Mouse (Mus musculus) neural tube, embryonic 13.5 days (tissue): ENCODE measurements around the gene Atp6v1f. TPM values are rescaled to one million over a fixed set of nuclear protein-coding genes. Genes with fewer than 3 reads are reported as not detected.

ENCODE experiments used
- ATAC-seq: fragments of 200-750 bp; cut with Nextera tagmentation; 2 replicates; pipeline ENCODE4 v1.8.0; 2017; ENCODE audit warnings: low read depth, mild to moderate bottlenecking, moderate TSS enrichment, moderate library complexity
- H3K27ac ChIP-seq: fragments of 300-500 bp; sonication (generic); replicated peaks from 2 replicates; pipeline ENCODE4 v1.5.1; 2015; ENCODE audit warnings: moderate library complexity, mild to moderate bottlenecking, inconsistent platforms
- H3K27me3 ChIP-seq: fragments of 300-500 bp; sonication (generic); 2 replicates; pipeline ENCODE4 v1.6.1; 2015; ENCODE audit warnings: mild to moderate bottlenecking, inconsistent platforms
- H3K36me3 ChIP-seq: fragments of 300-500 bp; sonication (generic); 2 replicates; pipeline ENCODE4 v1.6.1; 2015; ENCODE audit warnings: mild to moderate bottlenecking, inconsistent platforms
- H3K4me1 ChIP-seq: fragments of 300-500 bp; sonication (generic); replicated peaks from 2 replicates; pipeline ENCODE4 v1.6.1; 2015; ENCODE audit warnings: inconsistent platforms
- H3K4me2 ChIP-seq: fragments of 300-500 bp; sonication (generic); 2 replicates; pipeline ENCODE4 v1.6.1; 2015; ENCODE audit warnings: inconsistent platforms, mild to moderate bottlenecking, moderate library complexity
- H3K4me3 ChIP-seq: fragments of 300-500 bp; sonication (generic); 2 replicates; pipeline ENCODE4 v1.5.1; 2015; ENCODE audit warnings: mild to moderate bottlenecking, inconsistent platforms
- H3K9ac ChIP-seq: fragments of 300-500 bp; sonication (generic); 2 replicates; pipeline ENCODE4 v1.6.1; 2015; ENCODE audit warnings: moderate library complexity, mild to moderate bottlenecking, inconsistent platforms
- H3K9me3 ChIP-seq: fragments of 300-500 bp; sonication (generic); 2 replicates; pipeline ENCODE4 v1.6.1; 2016; ENCODE audit warnings: inconsistent platforms
- WGBS: fragments of 180-500 bp; shearing (Covaris S2); methylation state at CpG from one replicate; pipeline ENCODE4 v1.1.7; 2015; 5-methylcytosine and 5-hydroxymethylcytosine counted together
- polyA plus RNA-seq: library from polyadenylated mRNA; unstranded; fragments of >200 nt; fragmentation: Nextera tagmentation; extraction: Ambion mirVana; gene quantifications from 2 replicates; pipeline ENCODE4 v1.2.1, GENCODE M21; 2015

Atp6v1f gene
- polyA plus RNA-seq, 1 experiment from 2014 or later = 332 TPM

DNA sequence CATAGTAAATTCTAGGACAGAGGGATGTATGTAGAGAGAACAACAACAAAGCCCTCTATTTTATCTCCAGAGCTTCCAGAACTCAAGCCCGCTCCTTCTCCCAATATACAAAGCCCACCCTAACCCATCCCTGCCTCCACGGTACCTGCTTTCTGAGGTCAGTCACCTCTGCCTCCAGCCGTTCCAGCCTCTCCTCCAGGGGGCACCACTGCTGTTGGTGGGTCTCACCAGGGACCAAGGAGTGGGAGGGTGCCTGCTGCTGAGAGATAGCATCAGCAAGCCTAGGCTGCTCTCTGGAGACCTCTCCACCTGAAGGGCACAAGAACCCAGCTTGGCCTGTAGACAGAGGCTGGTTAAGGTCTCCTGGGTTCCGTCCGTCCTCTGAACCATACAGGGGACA, 38.0 kb downstream of the Atp6v1f start:
- WGBS = 89% methylated on average over 5 of the region's 5 CpGs

DNA sequence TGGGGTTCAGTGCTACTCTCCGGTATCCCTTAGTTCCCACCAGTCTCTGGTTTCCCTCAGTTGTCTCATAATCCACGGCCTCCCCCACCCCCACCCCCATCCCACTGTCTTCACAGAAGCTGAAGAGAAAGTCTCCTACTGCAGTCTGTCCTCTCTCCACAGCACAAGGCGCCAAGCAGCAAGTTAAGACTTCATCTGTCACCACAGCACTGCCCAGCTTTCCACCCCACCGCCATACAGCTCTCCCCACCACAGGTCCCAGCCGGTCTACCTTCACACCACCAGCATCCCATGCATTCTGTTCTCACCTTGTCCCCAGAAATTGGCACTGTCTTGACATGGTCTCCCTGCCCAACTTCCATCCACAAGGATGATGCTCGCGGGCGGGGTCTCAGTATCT, 39.3 kb downstream of the Atp6v1f start:
- no peak overlapping the region for H3K27ac ChIP-seq
- H3K36me3 ChIP-seq = no peaks in the 10 kb centered on the region
- peak overlapping the region; percentile 67 for H3K9ac ChIP-seq
- H3K4me3 ChIP-seq = peak overlapping the region; percentile 52
- peak; percentile 8; the same call in 1 of the 2 replicates for ATAC-seq
- peak overlapping the region; percentile 64 for H3K4me2 ChIP-seq
- peaks cover 53% of the 10 kb centered on the region for H3K27me3 ChIP-seq
- H3K9me3 ChIP-seq = no peaks in the 10 kb centered on the region
- WGBS = 24% methylated on average over 8 of the region's 8 CpGs
- peaks cover 22% of the 10 kb centered on the region for H3K4me1 ChIP-seq

More for the DNA sequence above, 38.0 kb downstream of the Atp6v1f start:
- no peak for ATAC-seq
- Histone ChIP-seq H3K4me3 (no peak overlapping the region), H3K9ac (no peak overlapping the region), H3K36me3 (no peaks in the 10 kb centered on the region), H3K27me3 (peaks cover 53% of the 10 kb centered on the region), H3K4me1 (peaks cover 22% of the 10 kb centered on the region), H3K9me3 (no peaks in the 10 kb centered on the region), H3K4me2 (no peak overlapping the region), H3K27ac (no peak overlapping the region)

DNA sequence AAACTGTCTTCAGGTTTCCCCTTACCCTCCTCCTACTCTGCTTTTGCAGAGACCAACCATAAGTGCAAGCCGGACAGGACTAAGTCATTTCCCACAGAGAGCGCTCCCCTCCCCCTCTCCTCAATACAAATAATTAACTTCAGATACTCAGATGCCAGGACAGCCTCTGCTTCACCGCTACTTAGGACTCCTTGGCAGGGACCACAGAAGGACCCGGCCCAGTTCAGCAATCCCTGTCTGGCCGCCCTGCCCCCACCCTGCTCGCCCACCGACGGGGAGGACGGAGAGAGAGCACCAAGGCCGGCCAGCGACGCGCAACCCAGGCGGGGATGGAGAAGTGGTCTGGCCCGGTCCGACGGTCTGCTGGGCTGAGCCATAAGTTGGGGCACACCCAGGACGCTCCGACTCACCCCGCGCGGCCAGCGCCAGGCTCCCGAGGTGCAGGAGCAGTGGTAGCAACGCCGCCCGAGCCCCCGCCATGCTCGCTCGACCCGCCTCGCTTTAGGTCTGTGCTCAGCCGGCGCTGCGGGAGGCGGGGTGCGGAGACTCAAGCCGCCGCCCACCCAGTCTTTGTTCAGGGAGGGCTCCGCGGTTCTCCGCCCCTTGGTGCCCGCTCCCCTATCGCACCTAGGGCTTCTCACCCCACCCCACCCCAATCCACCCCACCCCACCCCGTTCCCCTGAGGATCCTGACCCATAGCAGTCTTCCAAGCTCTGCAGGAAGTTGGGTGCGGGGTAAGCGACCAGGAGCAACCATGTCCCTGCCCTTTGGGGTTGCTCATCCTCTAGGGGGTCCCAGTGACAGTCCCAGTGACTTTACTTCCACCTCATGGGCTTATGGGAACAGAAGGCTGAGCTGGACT, 40.2 kb downstream of the Atp6v1f start, which contains the start of gene Kcp:
Gene Kcp, minus strand, starts transcription at position 506 of the 863 bp plus-strand sequence.
- H3K9me3 ChIP-seq = no peaks in the 10 kb centered on the region
- H3K27me3 ChIP-seq = peaks cover 57% of the 10 kb centered on the region
- H3K36me3 ChIP-seq = no peaks in the 10 kb centered on the region
- peak; percentile 68 for ATAC-seq
- peaks cover 22% of the 10 kb centered on the region for H3K4me1 ChIP-seq
- H3K27ac ChIP-seq = no peak within 1 kb of the TSS
- H3K4me2 ChIP-seq = peak within 1 kb of the TSS; percentile 64
- 2% methylated on average over 36 of the region's 47 CpGs for WGBS
- H3K9ac ChIP-seq = peak within 1 kb of the TSS; percentile 67
- peak within 1 kb of the TSS; percentile 52 for H3K4me3 ChIP-seq

DNA sequence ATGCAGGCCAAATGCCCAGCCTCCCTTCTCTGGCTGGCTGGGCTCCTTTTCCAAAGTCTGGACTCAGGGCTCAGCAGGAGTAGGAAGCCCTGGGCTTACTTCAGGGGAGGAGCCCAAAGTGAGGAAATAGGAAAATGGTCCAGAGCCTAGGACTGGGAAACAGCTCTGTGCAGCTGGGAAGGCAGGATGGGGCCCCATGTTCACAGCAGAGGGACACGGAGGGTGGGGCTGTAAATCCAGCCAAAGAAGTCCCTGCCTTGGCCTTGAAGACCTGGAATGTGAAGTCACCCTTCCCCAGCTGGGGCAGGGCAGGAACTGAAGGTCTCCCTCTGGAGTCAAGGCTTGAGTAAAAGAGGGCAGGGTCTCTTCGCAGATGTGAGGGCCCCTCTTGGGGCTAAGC, 41.6 kb downstream of the Atp6v1f start:
- no peak overlapping the region for H3K9ac ChIP-seq
- peaks cover 56% of the 10 kb centered on the region for H3K27me3 ChIP-seq
- no peak overlapping the region for H3K4me2 ChIP-seq
- H3K9me3 ChIP-seq = no peaks in the 10 kb centered on the region
- no peak overlapping the region for H3K4me3 ChIP-seq
- no peak overlapping the region for H3K27ac ChIP-seq
- no peak for ATAC-seq
- no peaks in the 10 kb centered on the region for H3K36me3 ChIP-seq
- 26% methylated on average over 2 of the region's 2 CpGs for WGBS
- H3K4me1 ChIP-seq = peaks cover 31% of the 10 kb centered on the region

DNA sequence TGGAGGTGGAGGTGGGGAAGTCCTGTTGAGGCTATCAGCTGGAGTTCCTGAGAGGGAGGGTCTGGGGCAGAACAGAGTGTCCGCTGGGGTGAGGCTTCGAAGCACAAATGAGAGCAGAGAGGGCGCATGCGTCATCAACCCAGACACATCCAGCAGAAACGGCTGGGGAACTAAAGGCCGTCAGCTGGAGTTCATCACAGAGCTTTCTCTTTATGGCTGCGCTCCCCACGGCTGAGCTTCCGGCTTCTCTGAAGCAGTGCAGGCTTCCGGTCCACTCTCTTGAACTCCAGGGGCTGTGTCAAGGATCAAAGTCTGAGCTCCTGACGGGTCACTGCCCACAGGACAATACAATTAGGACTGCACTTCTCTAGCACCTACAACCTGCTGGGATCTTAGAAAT, 45.8 kb downstream of the Atp6v1f start:
- H3K9ac ChIP-seq = peak overlapping the region; percentile 41
- peak; percentile 70 for ATAC-seq
- whole genome bisulfite sequencing = 0% methylated on average over 11 of the region's 11 CpGs

DNA sequence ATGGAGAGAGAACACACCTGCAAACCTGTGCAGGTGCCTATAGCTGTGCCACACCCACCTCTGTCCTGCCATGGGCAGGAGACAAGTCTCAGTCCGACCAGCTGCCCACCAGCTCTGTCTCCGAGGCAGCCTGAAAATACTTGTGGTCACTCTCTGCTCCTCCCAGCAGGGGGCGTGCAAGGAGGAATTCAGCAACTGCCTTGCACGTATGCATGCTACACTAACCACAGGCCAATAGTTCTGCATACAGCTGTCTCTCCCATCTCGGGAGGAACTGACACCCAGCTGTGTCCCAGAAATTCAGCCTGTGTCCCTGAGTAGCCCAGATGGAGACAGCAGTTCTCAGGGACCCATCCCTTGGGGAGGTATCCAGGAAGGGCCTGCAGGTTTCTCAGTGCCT, 49.6 kb downstream of the Atp6v1f start:
- Histone ChIP-seq H3K4me3 (no peak overlapping the region), H3K27ac (no peak overlapping the region), H3K27me3 (peaks cover 7% of the 10 kb centered on the region; the same call in 1 of the 2 replicates), H3K36me3 (no peaks in the 10 kb centered on the region), H3K4me2 (no peak overlapping the region), H3K9me3 (no peaks in the 10 kb centered on the region), H3K9ac (no peak overlapping the region), H3K4me1 (peaks cover 9% of the 10 kb centered on the region)
- 12% methylated on average over 5 of the region's 5 CpGs for WGBS
- no peak for ATAC-seq

More for the DNA sequence above, 45.8 kb downstream of the Atp6v1f start:
- peak overlapping the region; percentile 53 for H3K4me2 ChIP-seq
- H3K4me3 ChIP-seq = peak overlapping the region; percentile 20
- 0 out of 2 replicates have a peak overlapping the region, but pooled peaks have one; percentile 5 for H3K27ac ChIP-seq
- peaks cover 26% of the 10 kb centered on the region for H3K27me3 ChIP-seq
- H3K4me1 ChIP-seq = peaks cover 9% of the 10 kb centered on the region
- H3K9me3 ChIP-seq = no peaks in the 10 kb centered on the region
- no peaks in the 10 kb centered on the region for H3K36me3 ChIP-seq

Other genes with a start within 250 kb of the Atp6v1f start
- 34.6 and 36.6 TPM in 2 replicates for gene Hilpda, start 195.2 kb upstream of the Atp6v1f start, polyA plus RNA-seq
- gene Fam71f2, start 188.1 kb upstream of the Atp6v1f start, polyA plus RNA-seq = 0.43 and 0.63 TPM in 2 replicates
- gene Fam71f1, start 148.6 kb upstream of the Atp6v1f start, polyA plus RNA-seq = not detected in 2 replicates
- gene Calu, start 119.6 kb upstream of the Atp6v1f start, polyA plus RNA-seq = 180 and 200 TPM in 2 replicates
- gene Opn1sw, start 79.2 kb upstream of the Atp6v1f start, polyA plus RNA-seq = 0.25 and 0.34 TPM in 2 replicates
- gene Ccdc136, start 71.4 kb upstream of the Atp6v1f start, polyA plus RNA-seq = 45.0 and 45.5 TPM in 2 replicates
- gene Flnc, start 34.5 kb upstream of the Atp6v1f start, polyA plus RNA-seq = 7.0 and 8.1 TPM in 2 replicates
- gene Atp6v1fnb, start 3.7 kb downstream of the Atp6v1f start, polyA plus RNA-seq = 0.79 TPM in 1 of 2 replicates, not detected in the other
- 20.1 and 24.6 TPM in 2 replicates for gene Kcp, start 40.2 kb downstream of the Atp6v1f start, polyA plus RNA-seq
- 3.0 and 3.3 TPM in 2 replicates for gene Irf5, start 58.9 kb downstream of the Atp6v1f start, polyA plus RNA-seq
- 82.2 and 87.4 TPM in 2 replicates for gene Tnpo3, start 142.2 kb downstream of the Atp6v1f start, polyA plus RNA-seq
- gene Tspan33, start 226.5 kb downstream of the Atp6v1f start, polyA plus RNA-seq = 5.6 and 7.0 TPM in 2 replicates